Mouse (Mus musculus) bone marrow, adult 2 months (tissue): ENCODE results near the gene Fiz1. TPM values are rescaled to one million over a fixed set of nuclear protein-coding genes. Genes with fewer than 3 reads are reported as not detected.
A peak's percentile ranks its signal among the peaks of the same experiment; 100 is the strongest.

ENCODE experiments used
- H3K27ac ChIP-seq: fragments of 200-500 bp; 2 replicates; pipeline ENCODE4 v1.5.1; 2012; ENCODE audit warnings: low read depth, mild to moderate bottlenecking, control low read depth, inconsistent platforms, low read length; ENCODE audit not compliant: control insufficient read depth, poor library complexity, insufficient read depth
- H3K4me1 ChIP-seq: fragments of 200-500 bp; 2 replicates; pipeline ENCODE4 v1.6.1; 2011; ENCODE audit warnings: low read length; ENCODE audit not compliant: control insufficient read depth, insufficient read depth
- H3K4me3 ChIP-seq: fragments of 200-500 bp; replicated peaks from 2 replicates; pipeline ENCODE3; 2011; ENCODE audit warnings: mild to moderate bottlenecking, low read depth, low read length, control low read depth; ENCODE audit not compliant: control insufficient read depth
- CTCF ChIP-seq: fragments of 200-500 bp; IDR thresholded peaks from 2 replicates; pipeline ENCODE4 v1.5.1; 2011; ENCODE audit warnings: low read length, control low read depth; ENCODE audit not compliant: control insufficient read depth, insufficient read depth
- POLR2A ChIP-seq: fragments of 200-500 bp; IDR thresholded peaks from 2 replicates; pipeline ENCODE4 v1.6.1; 2011; ENCODE audit warnings: low read depth, mild to moderate bottlenecking, control low read depth, low read length, borderline replicate concordance; ENCODE audit not compliant: control insufficient read depth
- WGBS: fragments of 180-500 bp; shearing (Covaris S2); methylation state at CpG from one replicate; pipeline ENCODE4 v1.1.7; 2018; 5-methylcytosine and 5-hydroxymethylcytosine counted together
- polyA plus RNA-seq: library from polyadenylated mRNA; stranded (reverse); fragments of >200 nt; gene quantifications from 2 replicates; pipeline ENCODE4 v1.2.4, GENCODE M21; 2011; ENCODE audit warnings: low replicate concordance; ENCODE audit not compliant: missing spikeins, insufficient read depth, insufficient read length

The Fiz1 gene
- 10.9 and 18.9 TPM in 2 replicates for polyA plus RNA-seq

DNA sequence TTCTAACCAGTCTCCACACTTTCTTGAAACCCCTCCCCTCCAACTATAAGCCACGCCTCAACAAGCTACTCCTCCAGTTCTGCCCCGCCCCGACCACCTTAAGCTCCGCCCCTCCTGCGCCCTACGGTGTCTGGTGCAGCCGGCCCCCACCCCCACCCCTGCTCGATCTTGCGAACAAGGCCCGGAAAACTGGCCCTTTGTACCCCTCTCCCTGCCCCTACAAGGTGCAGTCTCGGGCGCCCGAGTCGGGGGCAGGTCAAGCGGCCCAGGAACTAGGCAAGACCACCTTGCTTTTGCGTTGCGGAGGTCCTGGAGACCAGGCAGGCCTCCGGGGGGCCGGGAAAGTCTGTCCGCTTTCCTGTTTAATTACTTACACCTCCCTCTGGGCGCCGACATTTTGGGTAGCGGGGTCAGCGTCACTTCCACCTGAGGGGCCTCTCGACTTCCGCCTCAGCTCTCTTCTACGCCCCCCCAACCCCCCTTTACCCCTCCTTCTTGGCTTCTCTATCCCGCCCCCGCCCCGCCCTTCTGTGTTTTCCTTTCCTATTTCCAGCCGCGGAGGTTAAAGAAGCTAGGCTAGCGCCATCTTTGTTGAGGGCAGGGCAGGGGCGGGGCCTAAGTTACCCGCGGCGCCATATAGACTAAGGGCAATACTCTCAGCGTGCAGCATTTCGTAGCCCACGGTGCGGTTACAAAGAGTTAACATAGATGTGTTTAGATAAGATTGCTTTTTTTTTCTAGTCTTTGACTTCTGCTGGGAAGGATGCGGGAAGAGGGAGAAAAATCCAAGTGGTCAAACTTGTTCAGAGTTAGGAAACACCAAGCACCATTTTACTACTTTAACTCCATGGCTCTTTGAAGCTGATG, at the start of gene Fiz1, which contains the start of gene Zfp524:
Gene Fiz1, minus strand, starts transcription at position 447 of the 867 bp plus-strand sequence.
Gene Zfp524, plus strand, starts transcription at position 165 of the 867 bp plus-strand sequence.
- Histone ChIP-seq H3K4me1 (no peaks in the 10 kb centered on the region; the same call in 1 of the 2 replicates), H3K27ac (peak within 1 kb of the TSS; percentile 100), H3K4me3 (peak within 1 kb of the TSS; percentile 98)
- no peak for TF ChIP-seq CTCF
- TF ChIP-seq POLR2A, result no peak
- under 1% methylated on average over 42 of the region's 42 CpGs for WGBS

DNA sequence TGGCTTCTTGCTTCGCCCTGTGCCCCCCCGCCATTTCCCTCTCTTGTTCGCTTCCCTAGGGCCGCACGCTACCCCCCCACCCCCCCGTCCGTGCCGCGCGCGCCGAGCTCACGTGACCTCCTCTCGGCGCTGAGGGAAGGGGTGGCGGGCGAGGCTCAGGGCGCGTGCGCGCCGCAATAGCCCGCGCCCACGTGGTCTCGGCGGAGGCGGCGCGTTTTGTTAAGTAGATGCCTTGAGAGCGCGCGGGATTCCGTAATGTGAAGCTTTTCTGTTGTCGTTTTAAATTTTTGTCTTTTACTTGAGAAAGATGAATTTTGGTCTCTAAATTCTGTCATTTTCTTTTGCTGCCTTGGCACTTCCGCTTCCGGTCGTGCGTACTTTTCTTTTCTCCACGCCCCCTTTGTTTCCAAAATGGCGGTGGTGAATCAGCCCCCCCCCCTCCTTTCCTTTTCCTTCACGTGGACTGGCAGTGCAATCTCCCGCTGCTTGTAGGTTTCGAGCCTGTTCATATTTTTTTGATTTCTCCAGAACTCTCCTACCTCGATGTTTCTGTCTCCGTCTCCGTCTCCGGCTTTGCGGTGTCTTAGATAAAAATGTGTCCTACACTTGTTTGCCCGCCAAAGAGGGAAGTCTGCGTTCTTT, 48.0 kb upstream of the Fiz1 start:
- Histone ChIP-seq H3K4me3 (peak overlapping the region; percentile 79), H3K27ac (peak overlapping the region; percentile 91), H3K4me1 (no peaks in the 10 kb centered on the region; the same call in 1 of the 2 replicates)
- TF ChIP-seq CTCF (no peak), POLR2A (no peak)
- WGBS, result 1% methylated on average over 51 of the region's 51 CpGs

DNA sequence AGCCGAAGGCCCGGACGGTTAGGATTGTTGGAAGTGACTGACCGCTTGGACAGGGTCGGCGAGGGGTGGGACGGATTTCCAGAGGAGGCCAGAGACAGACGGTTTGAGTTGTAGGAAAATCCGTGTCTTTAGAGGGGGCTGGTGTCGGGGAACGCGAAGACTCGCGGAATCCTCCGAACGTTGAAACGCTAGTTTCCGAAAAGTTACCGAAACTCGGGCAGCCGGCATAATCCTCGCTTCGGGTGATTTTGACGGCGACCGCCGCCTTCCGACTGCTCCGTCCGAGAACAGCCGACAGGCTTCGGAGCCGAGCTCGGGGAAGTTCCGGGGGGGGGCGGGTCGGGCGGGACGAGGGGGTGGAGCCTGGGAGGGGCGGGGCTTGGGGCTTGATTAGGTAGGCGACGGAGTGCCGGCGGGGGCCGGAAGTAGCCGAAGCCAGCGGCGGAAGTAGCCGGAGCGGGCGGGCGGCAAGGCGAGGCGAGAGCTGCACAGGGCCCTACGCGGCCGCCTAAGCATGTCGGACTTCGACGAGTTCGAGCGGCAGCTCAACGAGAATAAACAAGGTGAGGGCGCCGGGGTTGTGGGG, 47.4 kb upstream of the Fiz1 start, which contains the start of gene U2af2:
Gene U2af2, plus strand, starts transcription at position 370 of the 586 bp plus-strand sequence.
- Histone ChIP-seq H3K27ac (peak within 1 kb of the TSS; percentile 98), H3K4me3 (peak within 1 kb of the TSS; percentile 91), H3K4me1 (no peaks in the 10 kb centered on the region; the same call in 1 of the 2 replicates)
- peak; percentile 72; the same call in 1 of the 2 replicates for TF ChIP-seq POLR2A
- TF ChIP-seq CTCF, result no peak
- WGBS, result under 1% methylated on average over 63 of the region's 65 CpGs

DNA sequence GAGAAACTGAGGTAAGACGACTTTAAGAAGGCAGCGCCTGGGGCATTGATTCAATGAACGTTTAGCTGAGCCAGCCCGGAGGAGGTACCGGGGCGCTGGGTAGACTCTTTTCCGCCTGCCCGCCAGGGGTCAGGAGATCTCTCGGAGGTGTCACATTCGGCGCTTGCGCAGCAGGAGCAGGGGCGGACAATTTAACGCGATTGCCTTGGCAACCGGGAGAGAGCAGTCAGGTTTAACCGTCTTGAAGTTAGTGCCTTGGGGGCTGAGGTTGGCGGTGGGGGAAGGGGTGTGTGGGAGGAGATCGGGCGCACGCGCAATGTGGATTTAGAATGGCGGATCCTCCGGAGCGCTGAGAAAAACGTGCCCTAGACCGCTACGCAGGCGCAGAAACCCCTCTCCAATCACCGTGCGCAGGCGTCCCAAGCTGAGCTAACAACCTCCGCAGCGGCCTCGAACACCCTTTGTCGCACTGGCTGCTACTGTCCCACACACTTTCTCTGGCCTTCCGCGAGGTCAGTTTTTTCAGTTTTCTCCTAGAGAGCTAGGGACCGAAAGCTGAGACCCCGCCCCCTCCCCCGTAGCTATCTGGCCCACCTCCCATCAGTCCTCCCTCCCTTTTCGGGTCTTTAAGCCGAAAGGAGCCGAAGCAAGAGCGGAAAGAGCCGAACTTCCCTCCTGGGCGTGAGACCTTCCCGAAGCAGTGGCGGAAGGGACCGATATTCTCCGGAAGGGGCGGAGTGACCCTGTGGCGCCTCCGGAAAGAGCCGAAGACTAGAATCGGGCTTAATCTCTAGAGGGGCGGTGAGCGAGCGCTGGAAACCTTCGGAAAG, 46.7 kb upstream of the Fiz1 start:
- Histone ChIP-seq H3K4me1 (no peaks in the 10 kb centered on the region; the same call in 1 of the 2 replicates), H3K4me3 (peak overlapping the region; percentile 91), H3K27ac (peak overlapping the region; percentile 98)
- TF ChIP-seq POLR2A (peak; percentile 47; the same call in 1 of the 2 replicates), CTCF (peak; percentile 78)
- under 1% methylated on average over 60 of the region's 60 CpGs for whole genome bisulfite sequencing

DNA sequence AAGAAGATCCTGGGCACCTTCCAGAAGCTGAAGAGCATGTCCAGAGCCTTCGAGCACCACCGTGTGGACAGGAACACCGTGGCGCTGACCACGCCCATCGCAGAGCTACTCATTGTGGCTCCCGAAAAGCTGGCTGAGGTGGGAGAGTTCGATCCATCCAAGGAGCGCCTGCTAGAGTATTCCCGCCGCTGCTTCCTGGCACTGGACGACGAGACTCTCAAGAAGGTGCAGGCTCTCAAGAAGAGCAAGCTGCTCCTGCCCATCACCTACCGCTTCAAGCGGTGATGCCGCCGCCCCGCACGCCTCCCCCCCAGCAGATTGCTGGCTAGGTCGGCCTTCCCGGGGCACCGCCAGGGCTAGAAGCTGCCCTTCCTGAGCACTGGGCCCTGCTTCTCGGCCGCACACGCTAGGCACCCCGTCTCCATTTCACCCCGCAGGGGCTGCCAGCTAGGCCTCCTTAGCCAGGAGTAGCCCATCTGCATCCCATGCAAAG, 45.8 kb upstream of the Fiz1 start:
- Histone ChIP-seq H3K4me1 (no peaks in the 10 kb centered on the region; the same call in 1 of the 2 replicates), H3K27ac (0 out of 2 replicates have a peak overlapping the region, but pooled peaks have one; percentile 8), H3K4me3 (peak overlapping the region; percentile 54)
- 2% methylated on average over 27 of the region's 27 CpGs for WGBS
- TF ChIP-seq CTCF (peak; percentile 91), POLR2A (no peak)

DNA sequence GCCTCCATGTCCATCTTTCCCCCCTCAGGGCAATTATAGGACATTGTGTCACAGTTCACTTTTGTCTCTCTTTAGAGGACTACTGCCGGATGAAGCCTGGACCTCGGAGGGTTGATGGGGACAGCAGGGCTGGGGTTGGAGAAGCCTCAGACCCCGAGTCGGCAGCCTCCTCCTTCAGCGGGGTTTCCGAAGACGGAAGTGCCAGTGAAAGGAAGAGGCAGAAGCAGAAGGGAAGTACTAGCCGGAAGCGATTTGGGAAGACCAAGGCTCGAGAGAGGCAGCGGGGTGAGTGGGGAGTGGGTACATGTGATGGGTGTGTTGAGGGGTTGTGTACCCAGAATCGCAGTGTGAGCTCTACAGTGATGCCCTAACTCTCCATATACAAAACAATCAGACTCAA, 44.9 kb upstream of the Fiz1 start:
- TF ChIP-seq CTCF (no peak), POLR2A (no peak)
- Histone ChIP-seq H3K4me3 (no peak overlapping the region), H3K4me1 (no peaks in the 10 kb centered on the region; the same call in 1 of the 2 replicates), H3K27ac (no peak overlapping the region)
- WGBS, result 82% methylated on average over 12 of the region's 12 CpGs

DNA sequence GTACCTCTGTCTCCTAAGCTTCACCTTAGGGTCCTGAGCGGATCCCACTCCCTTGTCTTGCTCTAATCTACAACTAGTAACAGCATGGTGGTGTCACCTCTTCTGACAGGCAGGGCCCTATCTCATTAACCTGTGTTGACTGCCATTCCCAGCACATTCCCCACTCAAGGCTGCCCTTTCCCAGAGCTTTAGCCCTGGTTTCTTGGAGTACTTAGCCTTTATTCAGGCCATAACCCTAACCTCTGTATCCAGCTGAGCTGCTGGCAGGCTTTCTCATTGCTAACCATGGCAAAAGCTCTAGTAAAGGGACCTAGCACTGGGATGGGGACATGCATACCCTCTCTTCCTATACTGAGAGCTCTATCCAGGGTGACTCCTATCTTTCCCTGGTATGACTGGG, 44.1 kb upstream of the Fiz1 start:
- no peak overlapping the region for H3K27ac ChIP-seq
- H3K4me1 ChIP-seq, result no peaks in the 10 kb centered on the region

More for the DNA sequence above, 44.1 kb upstream of the Fiz1 start:
- H3K4me3 ChIP-seq, result no peak overlapping the region
- TF ChIP-seq POLR2A (no peak), CTCF (no peak)
- WGBS, result 86% methylated on average over 1 of the region's 1 CpGs
